Mouse (Mus musculus) olfactory bulb, adult 2 months (tissue): ENCODE results near the gene Taf6l.

ENCODE experiments used
- CTCF ChIP-seq: fragments of 200-500 bp; IDR thresholded peaks from 2 replicates; pipeline ENCODE4 v1.5.1; 2012; ENCODE audit warnings: low read depth, mild to moderate bottlenecking, low read length, moderate library complexity; ENCODE audit not compliant: insufficient read depth
- POLR2A ChIP-seq: fragments of 200-500 bp; IDR thresholded peaks from 2 replicates; pipeline ENCODE4 v1.6.1; 2012; ENCODE audit warnings: mild to moderate bottlenecking, low read depth, low read length, moderate library complexity; ENCODE audit not compliant: insufficient read depth

DNA sequence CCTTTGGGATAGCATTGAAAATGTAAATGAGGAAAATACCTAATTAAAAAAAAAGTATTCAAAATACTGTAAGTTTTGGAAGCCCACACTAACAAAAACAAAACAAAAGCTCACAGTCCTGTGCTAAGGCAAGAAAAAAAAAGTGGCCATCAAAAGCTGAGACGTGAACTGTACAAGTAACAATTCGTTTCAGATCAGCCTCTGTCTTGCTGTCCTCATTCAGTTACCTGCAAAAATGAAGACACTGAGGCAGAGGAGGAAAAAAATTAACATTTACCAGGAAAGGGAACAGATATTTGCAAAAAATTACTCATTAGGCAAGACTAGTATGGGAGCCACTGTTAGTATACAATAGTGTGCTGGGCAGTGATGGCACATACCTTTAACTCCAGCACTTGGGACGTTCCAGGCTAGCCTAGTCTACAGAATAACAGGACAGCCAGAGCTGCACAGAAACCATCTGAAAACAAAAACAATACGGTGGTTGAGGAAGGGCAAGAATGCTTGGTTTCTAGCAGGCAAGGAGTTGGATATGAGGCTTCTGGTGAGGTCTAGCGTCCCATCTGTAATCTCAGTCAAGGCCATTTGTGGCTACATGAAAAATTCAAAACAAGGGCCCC lies 58.6 kb downstream of the Taf6l start:
- TF ChIP-seq POLR2A (no peak), CTCF (no peak)
